Mouse (Mus musculus) E14TG2a.4 (cell line): ENCODE results near the gene Stpg4.
A peak's percentile ranks its signal among the peaks of the same experiment; 100 is the strongest.

Source experiments
- H3K27me3 ChIP-seq: 2 replicates; pipeline ENCODE4 v1.6.1; 2014; ENCODE audit warnings: low read length, control low read depth; ENCODE audit not compliant: insufficient read depth
- H3K36me3 ChIP-seq: 2 replicates; pipeline ENCODE4 v1.6.1; 2014; ENCODE audit warnings: low read length, control low read depth; ENCODE audit not compliant: insufficient read depth
- H3K4me1 ChIP-seq: replicated peaks from 2 replicates; pipeline ENCODE4 v1.6.1; 2014; ENCODE audit warnings: low read depth, low read length, control low read depth
- H3K4me3 ChIP-seq: replicated peaks from 2 replicates; pipeline ENCODE4 v1.5.1; 2014; ENCODE audit warnings: mild to moderate bottlenecking, low read length
- H3K9me3 ChIP-seq: 2 replicates; pipeline ENCODE4 v1.6.1; 2014; ENCODE audit warnings: low read length, control low read depth
- CTCF ChIP-seq: conservative IDR thresholded peaks from 2 replicates; pipeline ENCODE4 v1.5.1; 2014; ENCODE audit warnings: low read length
- NANOG ChIP-seq: IDR thresholded peaks from 2 replicates; pipeline ENCODE4 v1.6.1; 2014; ENCODE audit warnings: borderline replicate concordance, low read length, mixed read lengths
- POU5F1 ChIP-seq: IDR thresholded peaks from 2 replicates; pipeline ENCODE4 v1.6.1; 2014; ENCODE audit warnings: low read length, borderline replicate concordance

The Stpg4 gene

DNA sequence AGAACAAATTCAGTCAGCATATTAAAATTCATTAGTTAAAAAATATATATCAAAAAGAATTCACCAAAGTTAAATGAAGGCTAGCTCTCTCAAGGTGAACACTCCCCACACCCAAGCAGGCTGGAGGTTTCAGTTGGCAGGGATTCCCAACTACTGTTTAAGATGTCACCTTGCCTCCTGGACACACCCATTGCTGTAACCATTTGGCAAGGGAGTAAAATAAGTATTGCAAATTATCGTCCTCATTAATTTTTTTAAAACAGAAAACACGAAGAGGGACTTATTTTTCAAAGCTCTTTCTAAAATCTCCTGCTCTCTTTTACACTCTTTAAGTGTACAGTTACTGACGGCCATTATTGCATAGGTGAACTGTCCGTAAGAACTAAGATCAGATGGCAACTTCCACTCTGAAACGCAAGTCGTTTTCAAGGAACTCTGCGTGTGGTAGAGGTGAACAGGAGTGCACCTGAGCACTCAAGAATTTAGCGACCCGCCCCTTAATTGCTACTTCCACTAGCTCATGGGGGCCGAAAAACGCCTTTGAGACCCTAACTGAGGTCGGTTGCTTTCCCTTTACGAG is 17.9 kb upstream of the Stpg4 start:
- peaks cover 42% of the 10 kb centered on the region for H3K36me3 ChIP-seq
- peaks cover 60% of the 10 kb centered on the region for H3K4me1 ChIP-seq
- TF ChIP-seq POU5F1 (no peak), NANOG (no peak), CTCF (no peak)
- no peaks in the 10 kb centered on the region for H3K9me3 ChIP-seq
- H3K27me3 ChIP-seq = peaks cover 8% of the 10 kb centered on the region; the same call in 1 of the 2 replicates
- peak overlapping the region; percentile 94 for H3K4me3 ChIP-seq

DNA sequence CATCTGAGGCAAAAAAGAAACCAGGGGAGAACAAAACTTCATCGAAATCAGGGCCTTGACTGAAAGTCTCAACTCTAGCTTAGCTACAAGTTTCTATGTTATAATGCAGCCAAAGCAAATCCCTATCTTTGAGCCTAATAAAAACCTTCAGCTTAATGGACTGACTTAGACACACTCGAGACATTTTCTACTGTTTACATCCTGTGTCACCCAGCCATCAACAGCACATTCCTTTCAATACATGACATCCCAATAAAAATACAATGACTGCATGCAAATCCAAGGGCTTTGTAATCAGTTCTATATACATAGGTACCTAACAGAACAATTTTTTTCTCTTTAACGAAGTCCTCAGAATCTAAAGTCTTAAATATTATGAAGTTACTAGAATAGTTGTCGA is 17.2 kb upstream of the Stpg4 start:
- peaks cover 48% of the 10 kb centered on the region for H3K36me3 ChIP-seq
- H3K27me3 ChIP-seq = peaks cover 5% of the 10 kb centered on the region; the same call in 1 of the 2 replicates
- peak overlapping the region; percentile 94 for H3K4me3 ChIP-seq
- TF ChIP-seq NANOG (no peak), CTCF (no peak), POU5F1 (no peak)
- no peaks in the 10 kb centered on the region for H3K9me3 ChIP-seq
- peaks cover 63% of the 10 kb centered on the region for H3K4me1 ChIP-seq

DNA sequence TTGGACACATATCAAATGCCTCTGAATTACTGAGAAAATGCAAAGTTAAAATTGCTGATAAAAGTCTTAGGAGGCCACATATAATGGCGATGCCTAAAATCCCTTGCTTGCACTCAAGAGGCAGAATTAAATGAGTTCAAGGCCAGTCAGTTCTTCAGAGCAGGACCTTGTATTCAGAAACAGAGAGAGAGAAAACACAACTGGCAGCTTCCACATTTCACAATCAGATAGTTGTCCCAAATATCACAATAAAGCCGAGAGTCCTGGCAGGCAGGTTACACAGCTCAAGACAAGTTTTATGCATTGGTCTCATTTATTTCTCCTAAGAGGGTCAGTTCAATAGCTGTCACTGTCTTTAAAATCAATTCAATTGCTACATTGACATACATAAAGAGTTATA is 14.0 kb upstream of the Stpg4 start:
- Histone ChIP-seq H3K4me1 (peaks cover 70% of the 10 kb centered on the region), H3K9me3 (no peaks in the 10 kb centered on the region), H3K27me3 (no peaks in the 10 kb centered on the region), H3K4me3 (no peak overlapping the region), H3K36me3 (peaks cover 56% of the 10 kb centered on the region)
- TF ChIP-seq NANOG = no peak
- no peak for TF ChIP-seq POU5F1
- TF ChIP-seq CTCF = no peak

DNA sequence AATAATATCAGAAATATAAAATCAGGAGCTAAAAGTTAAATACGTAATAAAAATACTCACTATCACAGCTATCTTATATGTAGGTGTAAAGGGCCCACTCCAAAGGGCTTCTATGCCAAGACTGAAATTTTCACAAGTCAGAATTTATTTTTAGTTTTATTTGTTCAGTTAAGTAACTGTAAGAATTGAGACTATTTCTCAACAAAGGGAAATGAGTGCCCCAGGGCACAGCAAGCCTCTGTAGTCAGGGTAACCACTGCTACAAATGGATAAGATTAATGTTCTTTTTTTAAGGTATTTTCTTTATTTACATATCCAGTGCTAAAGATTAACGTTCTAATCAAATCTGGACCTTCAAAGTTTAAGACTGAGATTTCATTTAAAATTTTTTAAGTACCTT is 11.9 kb upstream of the Stpg4 start:
- TF ChIP-seq NANOG = no peak
- no peak for TF ChIP-seq CTCF
- no peak for TF ChIP-seq POU5F1
- H3K36me3 ChIP-seq = peaks cover 70% of the 10 kb centered on the region
- no peak overlapping the region for H3K4me3 ChIP-seq
- no peaks in the 10 kb centered on the region for H3K9me3 ChIP-seq
- H3K27me3 ChIP-seq = no peaks in the 10 kb centered on the region
- H3K4me1 ChIP-seq = peaks cover 61% of the 10 kb centered on the region

DNA sequence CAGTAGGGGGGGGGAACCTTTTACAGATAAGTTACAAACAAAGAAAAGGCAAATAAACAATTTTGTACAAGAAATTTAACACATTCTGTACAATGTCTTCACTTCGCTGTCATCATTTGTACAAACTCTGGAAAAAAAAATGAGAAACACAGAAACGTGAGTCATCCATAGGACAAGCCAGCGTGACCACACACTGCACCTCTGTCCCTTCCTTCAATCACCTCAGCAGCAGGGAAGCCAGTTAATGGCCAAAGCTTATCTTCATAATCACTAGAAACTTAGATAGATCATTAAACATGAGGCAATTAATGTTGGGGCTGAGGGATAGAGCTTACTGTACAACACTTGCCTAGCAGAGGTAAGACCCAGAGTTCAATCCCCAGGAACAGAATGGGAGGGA is 6.4 kb upstream of the Stpg4 start:
- TF ChIP-seq NANOG (no peak), POU5F1 (no peak), CTCF (no peak)
- H3K36me3 ChIP-seq = peaks cover 79% of the 10 kb centered on the region

DNA sequence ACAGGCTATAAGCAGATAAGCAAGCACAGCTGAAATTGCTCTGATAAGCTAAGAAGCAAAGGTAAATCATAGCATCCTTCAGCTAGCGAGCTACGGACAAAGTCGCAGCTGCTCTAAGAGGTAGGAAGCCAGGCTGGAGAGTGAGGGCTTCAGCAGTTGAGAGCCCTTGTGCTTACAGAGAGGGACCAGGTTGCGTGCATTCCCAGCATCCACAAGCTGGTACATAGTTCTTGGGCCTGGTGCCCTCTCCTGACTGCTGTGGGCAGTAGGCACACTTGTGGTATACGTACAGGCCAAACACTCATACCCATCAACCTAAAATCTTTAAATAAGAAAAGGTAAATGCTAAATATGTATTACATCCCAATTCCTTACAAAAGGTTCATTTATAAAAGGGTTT is 5.2 kb upstream of the Stpg4 start:
- no peaks in the 10 kb centered on the region for H3K9me3 ChIP-seq
- TF ChIP-seq POU5F1 (no peak), NANOG (no peak), CTCF (no peak)
- no peak overlapping the region for H3K4me3 ChIP-seq
- H3K27me3 ChIP-seq = no peaks in the 10 kb centered on the region
- H3K36me3 ChIP-seq = peaks cover 79% of the 10 kb centered on the region
- peaks cover 10% of the 10 kb centered on the region; the same call in 1 of the 2 replicates for H3K4me1 ChIP-seq

More for the DNA sequence above, 6.4 kb upstream of the Stpg4 start:
- peaks cover 16% of the 10 kb centered on the region; the same call in 1 of the 2 replicates for H3K4me1 ChIP-seq
- no peak overlapping the region for H3K4me3 ChIP-seq
- H3K9me3 ChIP-seq = no peaks in the 10 kb centered on the region
- H3K27me3 ChIP-seq = no peaks in the 10 kb centered on the region

DNA sequence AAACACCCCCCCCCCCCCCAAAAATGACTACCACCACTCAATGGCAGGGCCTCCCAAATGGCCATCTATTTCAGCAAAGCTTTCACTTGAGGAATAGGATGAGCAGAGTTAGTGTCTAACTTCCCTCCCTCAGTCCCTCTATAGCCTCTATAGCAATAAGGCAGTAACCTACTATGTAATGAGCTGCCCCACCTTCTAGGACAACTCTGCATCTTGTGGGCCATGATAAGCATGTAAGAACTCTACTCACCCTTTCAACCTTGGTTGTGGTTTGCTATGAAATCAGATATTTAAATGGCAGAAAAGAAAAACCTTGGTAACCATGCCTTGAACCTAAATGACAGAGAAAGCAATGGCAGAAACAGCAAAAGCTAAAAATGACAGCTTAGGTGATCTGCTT is 4.8 kb upstream of the Stpg4 start:
- H3K9me3 ChIP-seq = no peaks in the 10 kb centered on the region
- H3K27me3 ChIP-seq = no peaks in the 10 kb centered on the region
- peaks cover 12% of the 10 kb centered on the region for H3K4me1 ChIP-seq
- H3K36me3 ChIP-seq = peaks cover 78% of the 10 kb centered on the region
- TF ChIP-seq CTCF (no peak), POU5F1 (no peak), NANOG (no peak)
- no peak overlapping the region for H3K4me3 ChIP-seq

DNA sequence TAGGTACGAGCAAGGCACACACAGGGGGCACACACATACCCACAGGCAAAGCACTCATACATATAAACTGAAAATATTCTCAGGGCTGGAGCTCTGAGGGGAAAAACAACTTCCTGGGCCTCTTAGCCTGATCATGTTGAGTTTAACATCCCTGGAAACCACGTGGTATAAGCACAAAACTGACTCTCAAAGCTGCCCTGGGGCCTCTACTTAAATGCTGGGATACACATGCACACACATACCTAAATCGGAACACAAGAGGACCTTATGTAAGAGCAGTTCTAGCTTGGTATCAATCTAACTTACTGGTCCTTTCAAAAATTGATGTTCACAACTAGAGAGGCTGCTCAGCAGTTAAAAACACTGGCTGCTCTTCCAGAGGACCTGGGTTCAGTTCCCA is 1.9 kb upstream of the Stpg4 start:
- Histone ChIP-seq H3K36me3 (peaks cover 52% of the 10 kb centered on the region), H3K4me3 (no peak overlapping the region), H3K4me1 (peaks cover 12% of the 10 kb centered on the region; the same call in 1 of the 2 replicates), H3K27me3 (peaks cover 6% of the 10 kb centered on the region; the same call in 1 of the 2 replicates), H3K9me3 (no peaks in the 10 kb centered on the region)
- no peak for TF ChIP-seq NANOG
- no peak for TF ChIP-seq POU5F1
- TF ChIP-seq CTCF = no peak

DNA sequence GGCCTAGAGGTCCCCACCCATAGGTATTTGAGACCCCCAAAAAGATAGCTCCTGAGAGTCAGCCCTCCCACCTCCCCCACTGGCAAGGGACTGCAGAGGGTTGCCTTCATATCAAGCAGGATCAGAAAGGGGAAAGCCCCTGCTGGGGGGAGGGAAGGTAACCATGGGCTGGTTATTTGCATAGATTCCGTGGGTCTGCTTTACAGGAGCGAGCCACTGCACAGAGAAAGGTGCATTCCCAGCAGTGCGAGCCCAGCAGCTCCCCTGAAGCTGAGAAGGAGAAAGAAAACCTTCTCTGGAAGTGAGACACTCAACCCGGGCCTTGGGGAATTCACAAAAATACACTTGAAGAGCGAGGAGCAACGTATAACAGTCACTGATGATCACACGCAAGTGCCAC is 9.5 kb downstream of the Stpg4 start:
- Histone ChIP-seq H3K4me1 (peaks cover 24% of the 10 kb centered on the region), H3K36me3 (no peaks in the 10 kb centered on the region), H3K4me3 (no peak overlapping the region), H3K27me3 (peaks cover 16% of the 10 kb centered on the region), H3K9me3 (no peaks in the 10 kb centered on the region)
- no peak for TF ChIP-seq NANOG
- no peak for TF ChIP-seq CTCF
- TF ChIP-seq POU5F1 = no peak
